Comparison of ENCODE assay signal across 29 mouse cellular contexts in the genomic region with DNA sequence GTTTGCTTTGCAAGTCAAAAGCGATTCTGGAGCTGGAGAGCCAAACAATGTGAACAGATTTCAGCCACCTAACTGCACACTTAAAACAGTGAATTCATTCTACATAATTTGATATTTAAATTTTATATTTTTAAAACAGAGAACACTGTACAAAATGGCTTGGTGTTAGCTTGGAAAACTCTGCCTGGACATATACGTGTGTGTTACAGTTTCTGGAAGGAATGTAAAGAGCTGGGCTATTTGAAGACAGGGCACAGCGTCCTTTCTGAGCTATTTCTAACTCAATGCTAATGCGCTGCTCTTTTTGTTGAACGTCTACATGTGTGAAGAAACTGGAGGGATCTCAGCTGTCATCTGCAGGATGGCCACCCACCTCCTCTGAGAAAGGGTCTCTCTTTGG. TPM values are rescaled to one million over a fixed set of nuclear protein-coding genes. Genes with fewer than 3 reads are reported as not detected.
DNase-seq lines count a peak whose midpoint lies in the region; ATAC-seq and TF ChIP-seq lines count a peak whose summit lies in the region.
"Had no signal": no experiment of that assay in that cellular context is flagged by ENCODE, and none has a peak within 500 bp of the region (broad histone marks: within the 10 kb centered on the region; RNA-seq: fewer than 3 reads in every experiment).

No protein-coding gene starts in this region.

- peak; percentile 13 for DNase-seq in forebrain, postnatal 0 days
- DNase-seq in heart, postnatal 36 days: no peak
- peak; percentile 55 for DNase-seq in telencephalon, adult 2 months (ENCODE audit: low read depth, low spot score)
- no peak for DNase-seq in right cerebral cortex, postnatal 25 days
- DNase-seq: adrenal gland, postnatal 10 days; adrenal gland, postnatal 36 days; cerebellum, adult 11 months; cerebellum, adult 2 months; cerebellum, adult 9-11 months; cerebellum, postnatal 25 days; embryo, embryonic 11 days; gastrocnemius, postnatal 10 days; gastrocnemius, postnatal 36 days; kidney, adult 11 months; kidney, adult 8-10 months had no signal

- no peaks in the 10 kb centered on the region for H3K9me3 ChIP-seq in forebrain, postnatal 0 days (ENCODE audit: low read length)
- no peaks in the 10 kb centered on the region for H3K9me3 ChIP-seq in forebrain, embryonic 12.5 days
- H3K9me3 ChIP-seq in heart, embryonic 13.5 days: no peaks in the 10 kb centered on the region
- H3K9me3 ChIP-seq in heart, embryonic 11.5 days (replicated peaks; ENCODE audit: control insufficient read depth, low read length): no peaks in the 10 kb centered on the region
- no peaks in the 10 kb centered on the region for H3K9me3 ChIP-seq in heart, embryonic 16.5 days (replicated peaks; ENCODE audit: control insufficient read depth, low read length)
- H3K9me3 ChIP-seq: embryonic facial prominence, embryonic 10.5 days; embryonic facial prominence, embryonic 13.5 days; forebrain, embryonic 13.5 days; hindbrain, embryonic 10.5 days; hindbrain, embryonic 13.5 days; intestine, embryonic 15.5 days had no signal

- no peak overlapping the region for H3K9ac ChIP-seq in forebrain, postnatal 0 days
- no peak overlapping the region for H3K9ac ChIP-seq in forebrain, embryonic 12.5 days
- 0 out of 2 replicates have a peak overlapping the region, but pooled peaks have one; percentile 7 for H3K9ac ChIP-seq in heart, embryonic 13.5 days
- H3K9ac ChIP-seq in heart, embryonic 11.5 days (ENCODE audit: low read depth, low read length): no peak overlapping the region
- H3K9ac ChIP-seq in heart, embryonic 16.5 days (ENCODE audit: low read length): no peak overlapping the region
- H3K9ac ChIP-seq: embryonic facial prominence, embryonic 13.5 days; forebrain, embryonic 13.5 days; hindbrain, embryonic 13.5 days; intestine, embryonic 15.5 days had no signal

- no peak overlapping the region for H3K27ac ChIP-seq in forebrain, postnatal 0 days (ENCODE audit: low read depth, low read length)
- H3K27ac ChIP-seq in forebrain, embryonic 12.5 days: no peak overlapping the region
- H3K27ac ChIP-seq in heart, embryonic 13.5 days (replicated peaks): peak overlapping the region; percentile 57
- no peak overlapping the region for H3K27ac ChIP-seq in heart, embryonic 11.5 days (ENCODE audit: low read depth, low read length)
- peak overlapping the region; percentile 25; the same call in 1 of the 2 replicates for H3K27ac ChIP-seq in heart, embryonic 16.5 days (ENCODE audit: low read length)
- H3K27ac ChIP-seq: embryonic facial prominence, embryonic 10.5 days; embryonic facial prominence, embryonic 13.5 days; forebrain, embryonic 13.5 days; hindbrain, embryonic 10.5 days; hindbrain, embryonic 13.5 days; intestine, embryonic 15.5 days had no signal

- no peaks in the 10 kb centered on the region for H3K4me1 ChIP-seq in forebrain, postnatal 0 days (ENCODE audit: insufficient read depth)
- H3K4me1 ChIP-seq in forebrain, embryonic 12.5 days: no peaks in the 10 kb centered on the region
- H3K4me1 ChIP-seq in heart, embryonic 13.5 days: no peaks in the 10 kb centered on the region
- no peaks in the 10 kb centered on the region for H3K4me1 ChIP-seq in heart, embryonic 11.5 days (ENCODE audit: control insufficient read depth, insufficient read depth, low read length)
- H3K4me1 ChIP-seq in heart, embryonic 16.5 days (ENCODE audit: control insufficient read depth, insufficient read depth, low read length): no peaks in the 10 kb centered on the region
- H3K4me1 ChIP-seq: embryonic facial prominence, embryonic 10.5 days; embryonic facial prominence, embryonic 13.5 days; forebrain, embryonic 13.5 days; hindbrain, embryonic 10.5 days; hindbrain, embryonic 13.5 days; intestine, embryonic 15.5 days had no signal

- H3K27me3 ChIP-seq in forebrain, postnatal 0 days (ENCODE audit: insufficient read depth, low read length): no peaks in the 10 kb centered on the region
- no peaks in the 10 kb centered on the region for H3K27me3 ChIP-seq in forebrain, embryonic 12.5 days
- no peaks in the 10 kb centered on the region for H3K27me3 ChIP-seq in heart, embryonic 13.5 days (replicated peaks)
- no peaks in the 10 kb centered on the region for H3K27me3 ChIP-seq in heart, embryonic 11.5 days (ENCODE audit: control insufficient read depth, insufficient read depth, low read length)
- H3K27me3 ChIP-seq in heart, embryonic 16.5 days (ENCODE audit: control insufficient read depth, insufficient read depth, low read length): no peaks in the 10 kb centered on the region
- H3K27me3 ChIP-seq: embryonic facial prominence, embryonic 13.5 days; forebrain, embryonic 13.5 days; hindbrain, embryonic 13.5 days; intestine, embryonic 15.5 days had no signal

- H3K4me2 ChIP-seq in forebrain, postnatal 0 days (ENCODE audit: low read depth): no peak overlapping the region
- H3K4me2 ChIP-seq in forebrain, embryonic 12.5 days: no peak overlapping the region
- no peak overlapping the region for H3K4me2 ChIP-seq in heart, embryonic 13.5 days
- no peak overlapping the region for H3K4me2 ChIP-seq in heart, embryonic 11.5 days
- no peak overlapping the region for H3K4me2 ChIP-seq in heart, embryonic 16.5 days (ENCODE audit: low read depth, low read length)
- H3K4me2 ChIP-seq: embryonic facial prominence, embryonic 13.5 days; forebrain, embryonic 13.5 days; hindbrain, embryonic 13.5 days; intestine, embryonic 15.5 days had no signal

- WGBS in forebrain, postnatal 0 days: 79% methylated on average over 5 of the region's 5 CpGs
- WGBS in forebrain, embryonic 12.5 days: 95% methylated on average over 5 of the region's 5 CpGs
- WGBS in heart, embryonic 13.5 days: 77% methylated on average over 5 of the region's 5 CpGs
- 80% methylated on average over 5 of the region's 5 CpGs for WGBS in heart, embryonic 11.5 days (ENCODE audit: insufficient replicate concordance)
- WGBS in heart, embryonic 16.5 days: 82% methylated on average over 5 of the region's 5 CpGs

- H3K36me3 ChIP-seq in forebrain, postnatal 0 days (ENCODE audit: insufficient read depth): peaks cover 69% of the 10 kb centered on the region
- peaks cover 94% of the 10 kb centered on the region for H3K36me3 ChIP-seq in forebrain, embryonic 12.5 days (replicated peaks)
- H3K36me3 ChIP-seq in heart, embryonic 13.5 days: peaks cover 94% of the 10 kb centered on the region
- peaks cover 30% of the 10 kb centered on the region for H3K36me3 ChIP-seq in heart, embryonic 11.5 days (ENCODE audit: control insufficient read depth, insufficient read depth, low read length)
- H3K36me3 ChIP-seq in heart, embryonic 16.5 days (ENCODE audit: control insufficient read depth, insufficient read depth): peaks cover 39% of the 10 kb centered on the region

- no peak for TF ChIP-seq CTCF in forebrain, postnatal 0 days (IDR thresholded peaks at IDR 0.05; ENCODE audit: low read depth)

- no peak overlapping the region for H3K4me3 ChIP-seq in forebrain, postnatal 0 days (ENCODE audit: low read depth, low read length)
- no peak overlapping the region for H3K4me3 ChIP-seq in forebrain, embryonic 12.5 days (replicated peaks)
- H3K4me3 ChIP-seq in heart, embryonic 13.5 days: no peak overlapping the region
- no peak overlapping the region for H3K4me3 ChIP-seq in heart, embryonic 11.5 days (ENCODE audit: low read depth, low read length)
- no peak overlapping the region for H3K4me3 ChIP-seq in heart, embryonic 16.5 days (ENCODE audit: low read length)
- H3K4me3 ChIP-seq: embryonic facial prominence, embryonic 10.5 days; embryonic facial prominence, embryonic 13.5 days; erythroblast, embryonic 14.5 days; forebrain, embryonic 13.5 days; hindbrain, embryonic 10.5 days; hindbrain, embryonic 13.5 days; intestine, embryonic 15.5 days had no signal

- peak; percentile 32; the same call in 1 of the 2 replicates for ATAC-seq in forebrain, postnatal 0 days
- ATAC-seq in forebrain, embryonic 12.5 days (ENCODE audit: low FRiP score): no peak
- ATAC-seq in heart, embryonic 13.5 days (ENCODE audit: extremely low read depth, insufficient number of reproducible peaks, low FRiP score, low TSS enrichment): no peak
- ATAC-seq in heart, embryonic 11.5 days (replicated peaks; ENCODE audit: insufficient number of reproducible peaks, low FRiP score, low TSS enrichment): no peak
- no peak for ATAC-seq in heart, embryonic 16.5 days (replicated peaks; ENCODE audit: extremely low read depth, insufficient read depth, low FRiP score)
- ATAC-seq: activated CD4-positive, CD25-positive, alpha-beta regulatory T cell, adult 4 months; forebrain, embryonic 13.5 days; forebrain, embryonic 16.5 days; hindbrain, embryonic 16.5 days; intestine, embryonic 15.5 days had no signal

- intact Hi-C loops in heart, postnatal 36 days (cut with DNase I): no loop called here

RNA-seq across cellular contexts. Expression of a gene that starts 33.8 kb away (rescaled TPM):
- total RNA-seq in forebrain, postnatal 0 days (2014; rRNA removed): 15.0 and 23.6 TPM in 2 replicates
- polyA plus RNA-seq in forebrain, postnatal 0 days (2015; fragmentation: Nextera tagmentation; extraction: Ambion mirVana): 4.5 and 7.8 TPM in 2 replicates
- 24.4 and 24.7 TPM in 2 replicates for polyA plus RNA-seq in forebrain, embryonic 12.5 days (2016; fragmentation: Nextera tagmentation; extraction: Ambion mirVana)
- 10.2 and 13.6 TPM in 2 replicates for polyA plus RNA-seq in heart, embryonic 13.5 days (2015; fragmentation: Nextera tagmentation; extraction: Ambion mirVana)
- 11.5 and 15.5 TPM in 2 replicates for polyA plus RNA-seq in heart, embryonic 11.5 days (2014; fragmentation: Nextera tagmentation; extraction: Ambion mirVana)
- polyA plus RNA-seq in heart, embryonic 16.5 days (2015; fragmentation: Nextera tagmentation; extraction: Ambion mirVana): 8.7 and 10.5 TPM in 2 replicates
- total RNA-seq in heart, postnatal 36 days (2021): 1 to 10 TPM; 5.4 to 5.8 TPM

RNA-seq across cellular contexts. Expression of a gene that starts 33.9 kb away (rescaled TPM):
- 14.1 and 15.2 TPM in 2 replicates for total RNA-seq in forebrain, postnatal 0 days (2014; rRNA removed)
- polyA plus RNA-seq in forebrain, postnatal 0 days (2015; fragmentation: Nextera tagmentation; extraction: Ambion mirVana): 9.1 and 9.2 TPM in 2 replicates
- 19.2 and 23.0 TPM in 2 replicates for polyA plus RNA-seq in forebrain, embryonic 12.5 days (2016; fragmentation: Nextera tagmentation; extraction: Ambion mirVana)
- 18.5 and 19.5 TPM in 2 replicates for polyA plus RNA-seq in heart, embryonic 13.5 days (2015; fragmentation: Nextera tagmentation; extraction: Ambion mirVana)
- polyA plus RNA-seq in heart, embryonic 11.5 days (2014; fragmentation: Nextera tagmentation; extraction: Ambion mirVana): 14.8 and 19.1 TPM in 2 replicates
- polyA plus RNA-seq in heart, embryonic 16.5 days (2015; fragmentation: Nextera tagmentation; extraction: Ambion mirVana): 18.5 and 20.3 TPM in 2 replicates
- 10 to 100 TPM; 12.1 to 13.1 TPM for total RNA-seq in heart, postnatal 36 days (2021)

RNA-seq across cellular contexts. Expression of a gene that starts 44.4 kb away (rescaled TPM):
- 33.8 and 38.4 TPM in 2 replicates for total RNA-seq in forebrain, postnatal 0 days (2014; rRNA removed)
- polyA plus RNA-seq in forebrain, postnatal 0 days (2015; fragmentation: Nextera tagmentation; extraction: Ambion mirVana): 9.2 and 10.1 TPM in 2 replicates
- polyA plus RNA-seq in forebrain, embryonic 12.5 days (2016; fragmentation: Nextera tagmentation; extraction: Ambion mirVana): 6.8 and 8.9 TPM in 2 replicates
- 5.1 and 6.6 TPM in 2 replicates for polyA plus RNA-seq in heart, embryonic 13.5 days (2015; fragmentation: Nextera tagmentation; extraction: Ambion mirVana)
- polyA plus RNA-seq in heart, embryonic 11.5 days (2014; fragmentation: Nextera tagmentation; extraction: Ambion mirVana): 7.0 and 7.8 TPM in 2 replicates
- polyA plus RNA-seq in heart, embryonic 16.5 days (2015; fragmentation: Nextera tagmentation; extraction: Ambion mirVana): 6.9 and 7.3 TPM in 2 replicates
- total RNA-seq in heart, postnatal 36 days (2021): 10 to 100 TPM; 43.9 to 45.5 TPM

Comparison
In these comparisons a context has a peak if more than half of its experiments do, and no peak if none do; other contexts are left out.
1. H3K27ac ChIP-seq: peak in heart, embryonic 13.5 days (single experiment) and heart, embryonic 16.5 days (single experiment); none in forebrain, postnatal 0 days (single experiment), forebrain, embryonic 12.5 days (single experiment) and heart, embryonic 11.5 days (single experiment).
2. DNase-seq: peak in forebrain, postnatal 0 days (single experiment) and telencephalon, adult 2 months (single experiment); none in heart, postnatal 36 days (0 of 2) and right cerebral cortex, postnatal 25 days (single experiment).